Comparison of ENCODE assay signal across 20 mouse cellular contexts in the genomic region with DNA sequence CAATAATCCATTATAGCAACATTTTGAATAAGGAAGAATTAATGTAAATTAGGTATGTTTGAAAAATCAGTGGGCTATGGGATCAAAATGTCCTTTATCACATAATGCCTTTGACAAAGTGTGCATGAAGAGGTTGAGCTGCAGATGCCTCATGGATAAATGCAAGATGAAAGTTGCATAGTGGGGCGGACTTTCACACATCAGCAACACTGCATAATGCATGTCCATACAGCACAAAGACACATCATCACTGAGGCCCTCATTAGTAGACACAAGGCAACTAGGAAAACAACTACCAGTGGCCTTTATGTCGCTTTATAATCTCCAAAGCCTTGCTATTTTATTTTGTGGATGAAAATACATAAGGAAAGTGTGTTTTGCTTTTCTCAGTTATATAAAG.
"Had no signal": no experiment of that assay in that cellular context is flagged by ENCODE, and none has a peak within 500 bp of the region (broad histone marks: within the 10 kb centered on the region; RNA-seq: fewer than 3 reads in every experiment).

No protein-coding gene starts in this region.

- H3K36me3 ChIP-seq: midbrain, embryonic 13.5 days; midbrain, embryonic 15.5 days; neural tube, embryonic 13.5 days; neural tube, embryonic 15.5 days had no signal

- H3K4me2 ChIP-seq: lung, embryonic 14.5 days; midbrain, embryonic 11.5 days; midbrain, embryonic 13.5 days; midbrain, embryonic 15.5 days; neural tube, embryonic 13.5 days; neural tube, embryonic 15.5 days had no signal

- H3K9me3 ChIP-seq: megakaryocyte, embryonic 14.5 days; midbrain, embryonic 13.5 days; midbrain, embryonic 15.5 days; neural tube, embryonic 13.5 days; neural tube, embryonic 15.5 days had no signal

- ATAC-seq: midbrain, embryonic 13.5 days had no signal

- H3K4me1 ChIP-seq: megakaryocyte, embryonic 14.5 days; midbrain, embryonic 13.5 days; midbrain, embryonic 15.5 days; neural tube, embryonic 13.5 days; neural tube, embryonic 15.5 days had no signal

- H3K4me3 ChIP-seq: megakaryocyte, embryonic 14.5 days; midbrain, embryonic 13.5 days; midbrain, embryonic 15.5 days; myocyte; neural tube, embryonic 13.5 days; neural tube, embryonic 15.5 days had no signal

- H3K9ac ChIP-seq: lung, embryonic 14.5 days; midbrain, embryonic 13.5 days; midbrain, embryonic 15.5 days; neural tube, embryonic 13.5 days; neural tube, embryonic 15.5 days had no signal

- H3K27me3 ChIP-seq: midbrain, embryonic 13.5 days; midbrain, embryonic 15.5 days; neural tube, embryonic 13.5 days; neural tube, embryonic 15.5 days had no signal

- H3K27ac ChIP-seq: macrophage; midbrain, embryonic 13.5 days; midbrain, embryonic 15.5 days; neural tube, embryonic 13.5 days; neural tube, embryonic 15.5 days had no signal

- DNase-seq: lung, adult 18-20 months; lung, embryonic 14.5 days; lung, postnatal 10 days; lung, postnatal 36 days; retina, postnatal 1 day; right cerebral cortex, adult 18-20 months; right cerebral cortex, postnatal 25 days; right cerebral cortex, postnatal 4 days; spleen, adult 18-20 months; thymus, adult 18-20 months; thymus, postnatal 14 days; thymus, postnatal 36 days had no signal
